Comparison of ENCODE assay signal across 7 mouse cellular contexts in genomic region chr2:150904272-150904935, GRCm38 (mm10). TPM values are rescaled to one million over a fixed set of nuclear protein-coding genes. Genes with fewer than 3 reads are reported as not detected.
DNase-seq lines count a peak whose midpoint lies in the region; ATAC-seq and TF ChIP-seq lines count a peak whose summit lies in the region.

TSS of gene Abhd12 (minus strand) at chr2:150904741.

- H3K4me2 ChIP-seq in intestine, postnatal 0 days (replicated peaks; ENCODE audit: low read depth) = peak within 1 kb of the TSS; percentile 97
- H3K4me2 ChIP-seq in midbrain, embryonic 12.5 days (replicated peaks) = peak within 1 kb of the TSS; percentile 89

- H3K27ac ChIP-seq in intestine, postnatal 0 days (ENCODE audit: low read depth, low read length) = peak within 1 kb of the TSS; percentile 60
- H3K27ac ChIP-seq in midbrain, embryonic 12.5 days (replicated peaks) = peak within 1 kb of the TSS; percentile 89
- H3K27ac ChIP-seq in small intestine, adult 2 months (ENCODE audit: insufficient read depth, low read depth, low read length) = peak within 1 kb of the TSS; percentile 85

- TF ChIP-seq POLR2A in small intestine, adult 2 months (IDR thresholded peaks at IDR 0.05; ENCODE audit: low read depth, low read length) = peak; percentile 96

- H3K4me3 ChIP-seq in intestine, postnatal 0 days (ENCODE audit: low read depth, low read length) = peak within 1 kb of the TSS; percentile 81
- H3K4me3 ChIP-seq in midbrain, embryonic 12.5 days = peak within 1 kb of the TSS; percentile 92
- peak within 1 kb of the TSS; percentile 91 for H3K4me3 ChIP-seq in small intestine, adult 2 months (ENCODE audit: low read depth, low read length)

- under 1% methylated on average over 70 of the region's 72 CpGs for WGBS in intestine, postnatal 0 days
- under 1% methylated on average over 68 of the region's 72 CpGs for WGBS in midbrain, embryonic 12.5 days
- under 1% methylated on average over 72 of the region's 72 CpGs for WGBS in small intestine, adult 2 months

- peak; percentile 96 for ATAC-seq in intestine, postnatal 0 days
- peak; percentile 98 for ATAC-seq in midbrain, embryonic 12.5 days (ENCODE audit: low FRiP score, low read depth)

- no peaks in the 10 kb centered on the region for H3K9me3 ChIP-seq in intestine, postnatal 0 days (ENCODE audit: control insufficient read depth)
- no peaks in the 10 kb centered on the region for H3K9me3 ChIP-seq in midbrain, embryonic 12.5 days

- no peaks in the 10 kb centered on the region for H3K27me3 ChIP-seq in intestine, postnatal 0 days (replicated peaks; ENCODE audit: control insufficient read depth, insufficient read depth, low read length)
- no peaks in the 10 kb centered on the region for H3K27me3 ChIP-seq in midbrain, embryonic 12.5 days
- no peaks in the 10 kb centered on the region for H3K27me3 ChIP-seq in small intestine, adult 2 months (ENCODE audit: control insufficient read depth, insufficient read depth, low read length)

- peak within 1 kb of the TSS; percentile 69 for H3K9ac ChIP-seq in intestine, postnatal 0 days (ENCODE audit: low read depth, low read length)
- peak within 1 kb of the TSS; percentile 92 for H3K9ac ChIP-seq in midbrain, embryonic 12.5 days (replicated peaks)

- intact Hi-C loops in left cerebral cortex, postnatal 4 days (cut with DNase I) = loop anchor here (10.0 kb wide), 1 partner anchor 230 kb away; no protein-coding TSS in a partner anchor

- TF ChIP-seq CTCF in intestine, postnatal 0 days (IDR thresholded peaks at IDR 0.05; ENCODE audit: low read depth) = peak; percentile 38
- TF ChIP-seq CTCF in small intestine, adult 2 months (IDR thresholded peaks at IDR 0.05; ENCODE audit: extremely low read depth, insufficient read length, insufficient replicate concordance, low read depth, low read length) = no peak

- no peaks in the 10 kb centered on the region for H3K36me3 ChIP-seq in intestine, postnatal 0 days (ENCODE audit: control insufficient read depth, insufficient read depth)
- peaks cover 7% of the 10 kb centered on the region; the same call in 1 of the 2 replicates for H3K36me3 ChIP-seq in midbrain, embryonic 12.5 days
- no peaks in the 10 kb centered on the region for H3K36me3 ChIP-seq in small intestine, adult 2 months (ENCODE audit: control insufficient read depth, insufficient read depth, low read length)

- H3K4me1 ChIP-seq in intestine, postnatal 0 days (replicated peaks; ENCODE audit: control insufficient read depth, insufficient read depth, low read length) = no peaks in the 10 kb centered on the region
- peaks cover 18% of the 10 kb centered on the region for H3K4me1 ChIP-seq in midbrain, embryonic 12.5 days
- H3K4me1 ChIP-seq in small intestine, adult 2 months (ENCODE audit: control insufficient read depth, insufficient read depth, insufficient read length, low read length) = peaks cover 18% of the 10 kb centered on the region; the same call in 1 of the 2 replicates

- peak; percentile 96 for DNase-seq in adrenal gland, adult 8-10 months
- DNase-seq in embryo, embryonic 9.5 days (ENCODE audit: extremely low spot score) = peak; percentile 96
- no peak for DNase-seq in gonadal fat pad, adult 2 months (ENCODE audit: low read depth)
- DNase-seq in left cerebral cortex, postnatal 4 days = peak; percentile 99

RNA-seq across cellular contexts. Expression of gene Abhd12, which starts in this region (rescaled TPM):
- 100 to 1,000 TPM in 1 of 4 experiments, 10 to 100 TPM in 3; 76.1 to 111 (median 90.2) TPM for total RNA-seq in adrenal gland, adult 8-10 months (2022)
- polyA plus RNA-seq in gonadal fat pad, adult 2 months (2012; rRNA removed) = 216 and 225 TPM in 2 replicates
- polyA plus RNA-seq in intestine, postnatal 0 days (2015; fragmentation: Nextera tagmentation; extraction: Ambion mirVana) = 40.5 and 41.5 TPM in 2 replicates
- total RNA-seq in left cerebral cortex, postnatal 4 days (2021) = 100 to 1,000 TPM; 116 to 117 TPM
- polyA plus RNA-seq in midbrain, embryonic 12.5 days (2016; fragmentation: Nextera tagmentation; extraction: Ambion mirVana) = 59.5 and 65.5 TPM in 2 replicates
- 61.1 and 85.9 TPM in 2 replicates for polyA plus RNA-seq in small intestine, adult 2 months (2012; rRNA removed)
